Mouse (Mus musculus) left cerebral cortex, postnatal 10 days (tissue): ENCODE measurements around the gene Taz. TPM values are rescaled to one million over a fixed set of nuclear protein-coding genes. Genes with fewer than 3 reads are reported as not detected.
A peak's percentile ranks its signal among the peaks of the same experiment; 100 is the strongest.

Source experiments
- DNase-seq, 2 experiments: peaks; one replicate each; pipeline ENCODE4 v3.0.0; 2021 to 2022; ENCODE audit warnings: low spot score in 2 of 2, mixed read lengths in 1 of 2; ENCODE audit errors: extremely low spot score in 1 of 2
- intact Hi-C: fragments of 180-260 bp; cut with DNase I; formaldehyde crosslinking; loops from one replicate; pipeline ENCODE4 v1.15.1; 2025
- total RNA-seq, 2 experiments: library from RNA; stranded (reverse); gene quantifications; 2 replicates each; pipeline ENCODE4 v1.2.3; 2021

Gene Taz
- total RNA-seq, result 10 to 100 TPM; 56.1 to 56.3 TPM

GRCm38 (mm10) chrX:74281732-74282394 is at the start of gene Taz, which contains the start of gene Dnase1l1:
Gene Taz, plus strand, starts transcription at chrX:74281912.
Gene Dnase1l1, minus strand, starts transcription at chrX:74282337.
- peak; percentile 38 to 87 for DNase-seq
- intact Hi-C loops, result no loop called here

GRCm38 (mm10) chrX:74233196-74233595 is 48.5 kb upstream of the Taz start:
- intact Hi-C loops, result no loop called here
- no peak for DNase-seq

DNA sequence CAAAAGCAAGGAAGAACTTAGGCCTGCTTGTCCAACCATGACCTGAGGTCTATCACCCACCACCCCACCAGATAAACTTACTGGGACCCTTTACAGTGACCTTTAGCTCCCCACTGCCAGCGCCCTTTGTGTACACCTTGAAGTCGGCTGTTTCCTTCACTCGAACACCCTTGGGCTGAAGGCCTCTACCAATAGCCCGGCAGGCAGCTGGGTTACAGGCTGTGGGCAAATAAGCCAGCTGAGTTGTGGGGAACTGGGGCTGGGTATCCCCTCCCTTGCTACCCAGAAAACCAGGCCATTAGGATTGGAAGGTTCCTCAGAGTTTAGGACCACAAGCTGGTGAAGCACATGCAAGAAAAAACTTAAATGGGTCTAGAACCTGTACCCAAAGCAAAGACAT is 41.4 kb upstream of the Taz start:
- no peak for DNase-seq
- intact Hi-C loops, result loop anchor here (10.0 kb wide), 1 partner anchor 276 kb away; the partner anchor contains the start of gene Hcfc1

DNA sequence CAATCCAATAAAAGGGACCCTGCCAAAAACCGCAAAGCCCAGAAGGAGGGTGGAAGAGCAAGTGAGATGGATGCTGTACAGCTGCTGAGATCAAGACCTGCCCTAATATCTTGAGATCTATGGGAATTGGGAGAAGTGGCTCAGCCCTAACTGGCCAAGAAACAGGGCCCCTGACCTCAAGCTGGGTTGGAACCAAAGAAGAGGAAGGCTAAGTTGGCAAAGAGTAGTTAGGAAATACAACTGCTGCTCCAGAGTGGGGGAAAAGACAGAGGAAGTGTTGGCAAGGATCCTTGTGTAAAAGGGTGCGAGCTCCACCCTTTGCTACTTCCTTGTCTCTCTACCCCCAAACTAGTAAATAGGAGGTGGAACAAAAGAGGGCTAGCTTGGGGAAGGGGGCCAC is 38.3 kb upstream of the Taz start:
- no peak for DNase-seq
- intact Hi-C loops, result loop anchor here (10.0 kb wide), 1 partner anchor 279 kb away; the partner anchor contains the start of gene Hcfc1

DNA sequence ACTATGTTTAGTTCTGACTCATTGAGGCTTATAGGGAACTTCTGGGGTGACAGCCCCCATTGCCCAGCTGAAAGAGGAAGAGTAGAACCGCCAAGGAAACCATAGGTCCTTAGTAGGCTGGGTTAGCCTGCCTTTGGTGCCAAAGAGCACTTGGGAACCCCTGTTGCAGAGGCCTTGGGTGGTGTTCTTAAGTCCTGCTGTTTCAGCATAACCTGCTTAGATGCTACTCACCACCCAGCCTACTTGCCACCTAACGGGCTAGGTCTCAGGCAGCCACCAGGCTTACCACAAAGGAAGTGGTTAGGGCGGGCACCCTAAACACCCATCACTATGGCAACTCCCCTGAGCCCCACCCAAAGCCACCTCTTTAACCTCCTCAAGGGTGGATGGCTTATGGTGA is 37.9 kb upstream of the Taz start:
- intact Hi-C loops, result loop anchor here (10.0 kb wide), 1 partner anchor 279 kb away; the partner anchor contains the start of gene Hcfc1

GRCm38 (mm10) chrX:74244614-74245083 is 37.1 kb upstream of the Taz start:
- intact Hi-C loops, result loop anchor here (10.0 kb wide), 1 partner anchor 280 kb away; the partner anchor contains the start of gene Hcfc1
- peak; percentile 20 to 61 for DNase-seq

More for the DNA sequence above, 37.9 kb upstream of the Taz start:
- no peak for DNase-seq

DNA sequence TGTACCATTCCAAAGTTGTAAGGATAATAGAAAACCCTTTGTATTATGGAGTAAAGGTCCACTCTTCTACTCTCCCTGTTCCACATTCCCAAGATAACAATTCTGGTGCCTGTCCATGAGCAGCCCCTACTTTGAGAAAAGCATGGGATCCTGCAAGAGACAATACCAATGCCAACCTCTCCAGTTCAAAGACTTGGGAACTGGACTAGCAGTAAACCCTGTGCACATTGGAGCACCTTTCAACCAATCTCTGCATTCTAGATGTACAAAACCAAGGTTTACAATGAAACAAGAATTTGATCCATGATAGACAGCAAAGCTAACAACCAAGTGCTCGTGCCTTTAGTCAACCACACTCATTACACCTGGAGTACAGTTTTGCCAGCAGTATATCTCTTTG is 36.6 kb upstream of the Taz start:
- intact Hi-C loops, result loop anchor here (10.0 kb wide), 1 partner anchor 280 kb away; the partner anchor contains the start of gene Hcfc1
- DNase-seq, result no peak

GRCm38 (mm10) chrX:74245687-74246086 is 36.0 kb upstream of the Taz start:
- intact Hi-C loops, result loop anchor here (10.0 kb wide), 1 partner anchor 281 kb away; the partner anchor contains the start of gene Hcfc1
- DNase-seq, result peak; percentile 71 to 92

DNA sequence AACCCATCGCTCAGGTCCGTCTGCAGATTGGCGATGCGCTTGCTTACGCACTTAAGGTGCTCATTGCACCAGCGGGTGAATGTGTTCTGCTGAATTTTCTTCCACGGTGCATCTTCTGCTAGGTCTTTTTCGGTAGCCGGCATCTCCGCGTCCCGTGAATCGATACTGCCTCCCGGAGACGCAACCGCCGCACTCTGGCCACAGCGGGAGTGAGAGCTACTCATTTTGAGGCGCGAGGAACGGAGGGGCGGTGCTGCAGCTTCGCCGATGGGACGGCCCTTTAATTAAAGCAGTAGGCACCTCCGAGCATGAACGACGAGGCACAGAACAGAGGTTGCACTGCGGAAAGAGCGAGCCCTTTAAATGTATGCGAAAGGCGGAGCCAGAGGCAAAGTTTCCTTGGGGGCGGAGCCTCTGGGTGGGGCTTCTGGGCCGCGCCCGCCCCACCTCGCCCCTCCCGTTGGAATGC is 35.5 kb upstream of the Taz start:
- intact Hi-C loops, result loop anchor here (10.0 kb wide), 1 partner anchor 281 kb away; the partner anchor contains the start of gene Hcfc1
- peak; percentile 84 to 90 for DNase-seq

- intact Hi-C loops, result loop anchor here (10.0 kb wide), 1 partner anchor 282 kb away; the partner anchor contains the start of gene Hcfc1
- no peak for DNase-seq
Observed at GRCm38 (mm10) chrX:74246693-74247092, 35.0 kb upstream of the Taz start.

DNA sequence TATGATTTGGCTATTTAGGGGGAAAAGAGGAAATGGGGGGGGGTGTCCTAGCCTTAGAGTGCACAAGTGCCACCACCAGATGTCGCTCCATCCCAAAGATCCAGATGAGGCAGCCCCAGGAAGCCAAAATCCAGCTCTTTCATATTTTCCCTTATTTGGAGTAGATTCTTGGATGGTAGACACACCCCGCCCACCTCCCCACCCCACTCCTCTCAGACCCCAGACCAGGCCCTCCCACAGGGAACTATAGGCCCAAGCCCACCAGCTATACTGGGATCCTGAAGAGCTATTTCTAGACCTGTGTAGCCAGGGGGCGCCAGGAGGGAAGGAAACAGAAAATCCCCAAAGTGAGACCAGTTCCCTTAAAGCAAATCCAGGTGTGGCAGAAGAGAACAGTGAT is 33.1 kb upstream of the Taz start:
- intact Hi-C loops, result loop anchor here (2.0 to 10.0 kb wide), 2 partner anchors 164 to 284 kb away; partner anchors contain the start of gene Hcfc1
- DNase-seq, result peak in 1 of 2 experiments; percentile 58

- intact Hi-C loops, result loop anchor here (2.0 to 10.0 kb wide), 2 partner anchors 163 to 285 kb away; partner anchors contain the start of gene Hcfc1
- DNase-seq, result peak in 1 of 2 experiments; percentile 83
Observed at GRCm38 (mm10) chrX:74249615-74250014, 32.1 kb upstream of the Taz start, which contains the start of gene Flna. Gene Flna, minus strand, starts transcription at chrX:74249820.

DNA sequence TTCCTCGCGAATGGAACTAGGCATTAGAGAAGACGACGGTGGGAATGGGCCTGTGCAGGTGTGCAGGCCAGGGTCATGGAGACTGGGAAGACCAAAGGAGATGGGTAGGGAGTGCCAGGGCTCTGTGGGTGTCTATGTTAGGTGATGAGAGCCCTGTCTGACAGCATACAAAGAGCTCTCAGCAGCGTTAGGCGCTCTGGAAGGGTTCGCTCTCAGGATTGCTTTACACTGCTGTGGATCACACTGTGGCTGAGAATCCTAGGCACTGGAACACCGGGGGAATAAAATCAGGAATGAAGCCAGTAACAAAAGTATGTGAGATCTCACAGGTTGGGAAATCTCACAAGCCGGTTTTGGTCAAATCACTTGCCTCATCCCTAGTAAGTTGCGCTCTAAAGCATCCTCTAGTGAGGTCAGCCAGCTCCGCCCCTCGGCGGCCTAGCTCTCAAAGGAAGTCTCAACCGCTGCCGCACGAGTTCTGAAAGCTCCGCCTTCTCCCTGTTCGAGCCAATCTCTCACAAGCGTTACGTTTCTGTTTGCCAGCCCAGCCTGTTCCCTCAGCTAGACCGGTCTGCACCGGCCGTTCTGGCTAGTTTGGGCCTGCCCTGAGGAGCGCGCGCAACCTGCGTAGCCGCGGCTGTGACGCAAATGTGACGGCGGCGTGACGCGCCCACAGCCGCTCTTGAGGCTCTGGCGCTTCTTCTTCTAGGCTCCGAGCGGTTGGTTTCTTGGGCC is 27.4 kb upstream of the Taz start, which contains the start of gene Emd:
TSS of gene Emd (plus strand) at position 535 of the 735 bp plus-strand sequence.
- peak; percentile 83 to 93 for DNase-seq

DNA sequence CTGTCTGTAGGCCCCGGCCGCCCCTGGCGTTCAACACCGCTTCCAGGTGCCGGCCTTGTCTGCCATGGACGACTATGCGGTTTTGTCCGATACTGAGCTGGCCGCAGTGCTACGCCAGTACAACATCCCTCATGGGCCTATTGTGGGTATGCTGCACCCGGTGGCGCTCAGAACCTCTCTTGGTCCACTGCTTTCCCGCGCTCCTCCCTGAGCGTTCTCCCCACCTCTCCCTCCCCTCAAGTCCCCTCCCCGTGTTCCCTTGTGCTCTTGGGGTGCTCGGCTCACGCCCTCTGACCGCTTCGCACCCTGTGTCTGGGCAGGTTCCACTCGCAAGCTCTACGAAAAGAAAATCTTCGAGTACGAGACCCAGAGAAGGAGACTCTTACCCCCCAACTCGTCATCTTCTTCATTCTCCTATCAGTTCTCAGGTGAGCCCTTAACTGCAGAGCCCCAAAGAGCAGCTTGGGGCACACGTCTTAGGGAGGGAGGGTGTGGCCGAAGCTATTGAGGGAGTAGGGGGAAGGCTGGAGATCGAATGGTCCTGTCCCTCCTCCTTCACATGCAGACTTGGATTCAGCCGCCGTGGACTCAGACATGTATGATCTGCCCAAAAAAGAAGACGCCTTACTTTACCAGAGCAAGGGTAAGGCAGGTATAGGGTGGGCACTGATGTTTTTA is 26.7 kb upstream of the Taz start:
- DNase-seq, result no peak
- intact Hi-C loops, result no loop called here

More for the DNA sequence above, 27.4 kb upstream of the Taz start, which contains the start of gene Emd:
- intact Hi-C loops, result no loop called here

DNA sequence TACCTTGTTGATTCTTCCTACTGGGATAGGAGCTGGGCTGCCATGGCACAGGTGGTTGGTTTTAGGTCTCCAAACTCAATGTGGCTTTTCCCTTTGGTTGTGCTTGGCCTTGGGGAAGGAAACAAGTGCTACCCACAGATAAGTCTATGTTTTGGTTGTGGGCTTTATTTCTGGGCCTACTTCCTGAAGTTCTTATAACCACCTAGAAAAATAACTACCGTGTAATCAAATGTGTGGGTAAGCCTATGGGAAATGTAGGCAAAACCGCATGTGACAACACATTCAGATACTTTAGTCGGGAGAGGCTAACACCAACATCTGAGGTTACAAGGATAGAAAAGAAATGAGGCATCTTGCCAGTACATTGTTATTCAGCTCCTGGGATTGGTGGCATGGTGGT is 24.0 kb upstream of the Taz start:
- intact Hi-C loops, result no loop called here
- DNase-seq, result no peak

- no peak for DNase-seq
Observed at GRCm38 (mm10) chrX:74269736-74270061, 12.0 kb upstream of the Taz start.

DNA sequence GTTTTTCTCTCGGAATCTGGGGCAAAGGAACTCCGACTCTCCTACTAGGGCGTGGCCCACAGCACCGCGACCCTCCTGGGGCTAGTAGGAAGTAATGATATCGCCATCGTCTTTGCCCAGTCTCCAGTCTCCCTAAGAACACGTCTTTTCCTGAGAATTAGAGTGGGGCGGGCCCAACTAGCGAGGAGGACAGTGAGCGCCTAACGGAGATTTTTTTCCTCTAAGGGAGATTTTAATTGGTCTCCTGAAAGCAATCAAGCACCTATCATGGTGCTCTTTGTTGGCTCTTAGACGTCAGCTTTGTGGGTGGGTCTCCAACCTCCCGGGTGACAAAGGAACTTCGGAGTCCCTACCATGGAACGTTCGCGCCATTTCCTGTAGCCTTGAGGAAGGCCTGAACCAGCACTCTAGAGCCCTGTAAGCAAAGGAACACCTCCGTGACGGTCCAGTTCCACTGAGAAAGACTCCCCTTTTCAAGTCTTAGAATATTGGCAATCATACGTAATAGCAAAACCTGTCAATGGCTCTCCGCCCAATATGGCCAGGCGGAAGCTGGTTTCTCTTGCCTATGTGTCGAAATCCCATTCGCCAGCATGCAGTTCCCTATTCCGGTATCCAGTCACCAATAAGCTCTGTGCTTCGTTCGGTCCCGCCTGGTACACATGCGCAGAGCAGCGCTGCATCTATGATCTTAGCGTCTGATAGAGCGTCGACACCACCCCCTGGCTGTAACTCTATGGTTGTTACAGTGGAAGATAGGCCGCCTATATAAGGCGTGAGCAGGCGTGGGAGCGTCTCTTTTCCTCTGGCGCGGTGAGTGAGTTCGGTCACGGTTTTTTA is 11.4 kb upstream of the Taz start, which contains the start of gene Rpl10:
TSS of gene Rpl10 (plus strand) at position 751 of the 840 bp plus-strand sequence.
- intact Hi-C loops, result no loop called here
- DNase-seq, result peak; percentile 92 to 93

More at GRCm38 (mm10) chrX:74269736-74270061, 12.0 kb upstream of the Taz start:
- intact Hi-C loops, result no loop called here
